Mouse (Mus musculus) erythroblast, embryonic 14.5 days (primary cell): ENCODE measurements around the gene Rps15.

Source experiments
- GATA1 ChIP-seq: IDR thresholded peaks from 2 replicates; pipeline ENCODE4 v1.6.1; 2012; ENCODE audit warnings: low read length, inconsistent platforms, mixed read lengths
- TAL1 ChIP-seq: IDR thresholded peaks from 3 replicates; pipeline ENCODE4 v1.6.1; 2012; ENCODE audit warnings: low read length, inconsistent platforms, mixed read lengths

- no peak for TF ChIP-seq GATA1
- TF ChIP-seq TAL1 = no peak
These were observed 10.3 kb upstream of the Rps15 start for GRCm38 (mm10) chr10:80281921-80282371.
